Mouse (Mus musculus): ENCODE data around the gene Nkain4.

- TF ChIP-seq TCF12 (IDR thresholded peaks at IDR 0.05; ENCODE audit: low read depth, low read length), result no peak
- TF ChIP-seq CTCF (IDR thresholded peaks at IDR 0.05 in 2 of 3, conservative IDR thresholded peaks at IDR 0.05 in 1 of 3; ENCODE audit: control insufficient read depth in 1 of 3, insufficient read depth in 1 of 3, low read depth in 2 of 3, low read length in 3 of 3, poor library complexity in 1 of 3, severe bottlenecking in 1 of 3), result no peak
- TF ChIP-seq MAFK (IDR thresholded peaks at IDR 0.05; ENCODE audit: borderline replicate concordance, low read depth, low read length), result no peak
- no peak for TF ChIP-seq POLR2A (IDR thresholded peaks at IDR 0.05; ENCODE audit: control insufficient read depth in 1 of 2, insufficient read depth in 1 of 2, low read depth in 1 of 2, low read length in 2 of 2, poor library complexity in 1 of 2)
- no peak for TF ChIP-seq BHLHE40 (IDR thresholded peaks at IDR 0.05; ENCODE audit: borderline replicate concordance, low read depth, low read length)
- TF ChIP-seq TAL1 (IDR thresholded peaks at IDR 0.05; ENCODE audit: low read length), result no peak
- no peak for TF ChIP-seq CHD2 (IDR thresholded peaks at IDR 0.05; ENCODE audit: low read length)
- no peak for TF ChIP-seq POLR2AphosphoS5 (IDR thresholded peaks at IDR 0.05; ENCODE audit: borderline replicate concordance, low read depth, low read length)
- TF ChIP-seq ZKSCAN1 (IDR thresholded peaks at IDR 0.05; ENCODE audit: low read depth, low read length), result no peak
- no peak for TF ChIP-seq MXI1 (IDR thresholded peaks at IDR 0.05; ENCODE audit: low read depth, low read length)
Observed at GRCm38 (mm10) chr2:180987001-180987400, 32.5 kb upstream of the Nkain4 start.

All from MEL (cell line).